Mouse (Mus musculus) macrophage (primary cell): ENCODE results near the gene Mepce. TPM values are rescaled to one million over a fixed set of nuclear protein-coding genes. Genes with fewer than 3 reads are reported as not detected.

Experiments used
- H3K27ac ChIP-seq: fragments of 350-480 bp; formaldehyde crosslinking; 2 replicates; pipeline ENCODE4 v1.9.0; 2021
- H3K36me3 ChIP-seq: fragments of 350-480 bp; formaldehyde crosslinking; 2 replicates; pipeline ENCODE4 v1.9.0; 2021; ENCODE audit errors: inconsistent target
- H3K4me3 ChIP-seq: fragments of 350-480 bp; formaldehyde crosslinking; 2 replicates; pipeline ENCODE4 v1.9.0; 2021; ENCODE audit errors: inconsistent target
- H3K79me2 ChIP-seq: fragments of 350-480 bp; formaldehyde crosslinking; 2 replicates; pipeline ENCODE4 v1.9.0; 2021; ENCODE audit errors: inconsistent target
- WGBS: methylation state at CpG from one replicate; pipeline ENCODE4 v1.1.7; 2026; ENCODE audit warnings: inconsistent platforms; ENCODE audit not compliant: missing documents; 5-methylcytosine and 5-hydroxymethylcytosine counted together
- polyA plus RNA-seq: library from polyadenylated mRNA; stranded (reverse); fragments of 250-400 nt; gene quantifications from 3 replicates; pipeline ENCODE4 v1.2.4, GENCODE M21; 2018; ENCODE audit warnings: inconsistent platforms

Gene Mepce
- polyA plus RNA-seq, 1 experiment from 2014 or later: 26.6 TPM

DNA sequence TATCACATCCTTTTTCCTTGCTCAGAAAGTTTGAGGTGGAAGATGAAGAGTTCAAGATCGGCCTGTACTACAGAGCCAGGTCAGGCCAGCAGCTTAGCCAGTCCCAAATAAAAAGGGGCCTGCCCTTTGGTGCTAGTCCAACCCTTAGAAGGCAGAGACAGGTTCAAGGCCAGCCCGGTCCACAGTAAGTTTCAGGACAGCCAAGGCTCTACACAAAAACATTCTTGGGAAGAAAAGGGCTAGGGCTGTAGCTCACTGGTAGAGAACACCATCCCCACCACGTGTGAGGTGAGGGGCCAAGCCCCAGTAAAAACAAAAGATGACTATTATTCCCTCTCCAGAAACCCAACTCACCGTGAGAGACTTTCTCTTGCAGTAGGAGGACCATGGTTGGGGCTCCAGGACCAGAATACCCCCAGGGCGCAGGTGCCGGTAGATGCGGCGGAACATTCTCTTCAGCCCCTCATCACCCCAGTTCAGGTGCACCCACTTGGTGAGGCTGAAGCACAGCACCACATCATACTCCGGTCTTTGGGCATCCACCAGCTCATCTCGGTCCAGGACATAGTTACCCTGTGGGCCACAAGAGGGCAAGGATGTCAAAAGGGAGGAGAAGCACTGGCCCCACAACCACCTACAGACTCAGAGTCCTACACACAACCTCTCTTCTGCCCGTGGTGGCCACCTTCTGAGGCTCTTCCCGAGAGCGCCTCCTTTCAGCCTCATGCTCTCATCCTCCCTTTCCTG lies 4.5 kb downstream of the Mepce start:
- no peak overlapping the region for H3K27ac ChIP-seq
- 81% methylated on average over 13 of the region's 13 CpGs for WGBS
- peaks cover 19% of the 10 kb centered on the region for H3K36me3 ChIP-seq
- peaks cover 54% of the 10 kb centered on the region for H3K79me2 ChIP-seq
- no peak overlapping the region for H3K4me3 ChIP-seq

- no peak overlapping the region for H3K4me3 ChIP-seq
- no peak overlapping the region for H3K27ac ChIP-seq
- 95% methylated on average over 7 of the region's 7 CpGs for WGBS
- peaks cover 54% of the 10 kb centered on the region for H3K79me2 ChIP-seq
- H3K36me3 ChIP-seq: peaks cover 19% of the 10 kb centered on the region
Observed at GRCm38 (mm10) chr5:137781661-137782060, 5.8 kb downstream of the Mepce start.

GRCm38 (mm10) chr5:137779053-137779933 lies 8.2 kb downstream of the Mepce start:
- under 1% methylated on average over 64 of the region's 83 CpGs for WGBS
- Histone ChIP-seq H3K36me3 (peaks cover 19% of the 10 kb centered on the region), H3K4me3 (peak overlapping the region; percentile 58), H3K79me2 (peaks cover 41% of the 10 kb centered on the region), H3K27ac (peak overlapping the region; percentile 31)

DNA sequence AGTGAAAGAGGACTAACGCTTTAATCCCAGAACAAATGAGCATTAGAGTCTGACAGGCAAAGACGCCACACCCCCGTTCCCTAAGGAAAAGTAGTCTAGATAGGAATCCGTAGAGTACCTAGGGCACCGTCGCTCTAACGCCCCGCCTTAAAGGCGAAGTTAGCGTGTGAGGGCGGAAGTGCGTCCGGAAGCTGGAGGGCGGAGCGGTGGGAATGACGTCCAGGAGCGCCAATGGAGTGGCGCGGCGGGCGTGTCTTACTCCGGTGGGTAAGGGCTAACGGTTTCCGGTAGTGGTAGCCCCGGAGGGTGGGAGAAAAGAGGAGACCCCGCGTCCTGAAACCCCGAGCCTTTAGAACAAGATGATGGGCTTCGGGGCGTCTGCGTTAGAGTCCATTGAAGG lies 8.8 kb downstream of the Mepce start, which contains the start of gene Ppp1r35:
Ppp1r35 (plus strand) TSS at position 215 of the 400 bp plus-strand sequence.
- H3K4me3 ChIP-seq: peak within 1 kb of the TSS; percentile 58
- H3K36me3 ChIP-seq: peaks cover 19% of the 10 kb centered on the region
- H3K79me2 ChIP-seq: peaks cover 35% of the 10 kb centered on the region
- H3K27ac ChIP-seq: peak within 1 kb of the TSS; percentile 31
- WGBS: under 1% methylated on average over 31 of the region's 31 CpGs

DNA sequence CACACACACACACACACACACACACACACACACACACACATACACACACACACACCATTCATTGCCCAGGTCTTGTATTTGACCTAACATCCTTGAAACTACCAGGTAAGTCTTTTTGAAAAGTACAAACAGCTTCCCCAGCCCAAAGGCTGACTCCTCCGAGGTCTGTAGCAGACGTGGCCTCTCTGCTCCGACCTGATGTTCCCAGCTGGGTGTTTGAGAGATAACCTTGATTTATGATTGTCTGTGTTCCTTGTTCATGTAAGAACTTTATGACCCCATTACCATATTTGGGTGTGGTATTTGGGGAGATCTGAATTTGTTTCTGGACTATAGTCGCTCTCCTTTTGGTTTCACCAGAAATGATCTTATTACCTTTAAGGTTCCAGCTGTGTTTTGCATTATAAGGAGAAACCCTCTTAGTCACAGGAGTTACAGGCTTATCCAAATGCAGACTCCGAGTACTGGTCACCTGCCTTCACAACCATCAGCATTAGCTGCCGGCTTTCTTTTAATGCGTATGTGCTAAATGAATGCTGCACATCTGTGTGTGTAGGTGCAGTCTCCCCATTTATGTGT lies 10.1 kb downstream of the Mepce start:
- Histone ChIP-seq H3K4me3 (no peak overlapping the region), H3K79me2 (peaks cover 22% of the 10 kb centered on the region; the same call in 1 of the 2 replicates), H3K36me3 (peaks cover 9% of the 10 kb centered on the region), H3K27ac (no peak overlapping the region)
- 86% methylated on average over 7 of the region's 7 CpGs for WGBS

GRCm38 (mm10) chr5:137776408-137776918 lies 11.0 kb downstream of the Mepce start:
- H3K27ac ChIP-seq: no peak overlapping the region
- H3K4me3 ChIP-seq: no peak overlapping the region
- no peaks in the 10 kb centered on the region for H3K36me3 ChIP-seq
- H3K79me2 ChIP-seq: peaks cover 14% of the 10 kb centered on the region; the same call in 1 of the 2 replicates
- WGBS: 22% methylated on average over 5 of the region's 5 CpGs

DNA sequence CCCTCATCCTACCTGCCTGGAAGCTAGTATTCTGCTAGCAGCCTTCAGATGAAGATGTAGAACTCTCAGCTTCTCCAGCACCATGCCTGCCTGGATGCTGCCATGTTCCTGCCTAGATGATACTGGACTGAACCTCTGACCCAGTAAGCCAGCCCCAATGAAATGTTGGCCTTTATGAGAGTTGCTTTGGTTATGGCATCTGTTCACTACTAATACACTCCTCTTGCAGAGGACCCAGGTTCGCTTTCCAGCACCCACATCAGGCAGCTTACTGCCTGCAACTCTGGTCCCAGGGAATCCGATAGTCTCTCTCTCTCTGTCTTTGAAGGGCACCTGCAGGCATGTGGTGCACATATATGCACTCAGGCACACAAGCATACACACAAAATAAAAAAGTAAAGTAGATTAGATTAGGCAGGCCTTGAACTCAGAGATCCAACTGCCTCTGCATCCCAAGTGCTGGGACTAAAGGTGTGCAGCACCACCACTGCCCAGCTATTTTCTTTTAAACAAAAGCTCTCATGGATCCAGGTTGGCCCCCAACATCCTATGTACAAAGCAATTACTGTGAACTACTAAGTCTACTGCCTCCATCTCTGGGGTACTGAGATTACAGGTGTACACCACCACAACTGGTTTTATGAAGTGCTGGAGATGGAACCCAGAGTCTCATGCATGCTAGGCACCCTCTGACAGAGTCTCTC lies 11.7 kb downstream of the Mepce start:
- peaks cover 14% of the 10 kb centered on the region; the same call in 1 of the 2 replicates for H3K79me2 ChIP-seq
- no peak overlapping the region for H3K4me3 ChIP-seq
- no peak overlapping the region for H3K27ac ChIP-seq
- no peaks in the 10 kb centered on the region for H3K36me3 ChIP-seq
- 100% methylated on average over 2 of the region's 2 CpGs for WGBS

DNA sequence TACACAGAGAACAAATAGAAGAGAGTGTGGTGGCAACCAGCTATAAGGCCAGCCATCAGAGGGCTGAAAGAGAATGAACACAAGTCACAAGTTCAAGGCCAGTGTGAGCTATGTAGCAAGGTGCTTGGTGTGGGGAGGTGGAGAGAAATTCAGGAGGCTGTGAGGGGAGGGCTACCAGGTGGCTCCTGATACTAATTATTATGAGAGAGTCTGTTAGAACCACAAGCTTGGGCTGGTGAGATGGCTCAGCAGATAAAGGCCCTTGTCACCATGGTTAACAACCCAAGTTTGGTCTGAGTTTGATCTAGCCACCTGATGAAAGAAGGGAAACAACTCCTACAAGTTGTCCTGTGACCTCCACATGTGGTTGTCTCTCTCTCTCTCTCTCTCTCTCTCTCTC lies 14.7 kb downstream of the Mepce start:
- no peak overlapping the region for H3K27ac ChIP-seq
- H3K79me2 ChIP-seq: no peaks in the 10 kb centered on the region
- H3K36me3 ChIP-seq: no peaks in the 10 kb centered on the region
- no peak overlapping the region for H3K4me3 ChIP-seq

- Histone ChIP-seq H3K79me2 (no peaks in the 10 kb centered on the region), H3K4me3 (no peak overlapping the region), H3K36me3 (no peaks in the 10 kb centered on the region), H3K27ac (no peak overlapping the region)
- 51% methylated on average over 2 of the region's 2 CpGs for WGBS
Observed at GRCm38 (mm10) chr5:137770709-137771108, 16.7 kb downstream of the Mepce start.

DNA sequence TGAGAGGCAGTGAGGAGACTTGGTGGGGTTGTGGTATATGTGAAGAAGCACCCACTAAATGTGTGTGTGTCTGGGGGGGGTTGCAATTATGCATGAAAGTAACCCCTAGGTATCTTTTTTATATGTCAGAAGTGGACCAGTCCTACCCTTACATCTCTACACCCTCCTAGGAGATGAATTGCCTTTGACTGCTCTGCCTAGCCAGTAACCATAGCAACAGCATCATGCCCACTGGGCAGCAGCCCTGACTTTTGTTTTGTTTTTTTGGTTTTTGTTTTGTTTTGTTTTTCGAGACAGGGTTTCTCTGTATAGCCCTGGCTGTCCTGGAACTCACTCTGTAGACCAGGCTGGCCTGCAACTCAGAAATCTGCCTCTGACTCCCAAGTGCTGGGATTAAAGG lies 19.0 kb downstream of the Mepce start:
- 78% methylated on average over 1 of the region's 1 CpGs for WGBS
- no peaks in the 10 kb centered on the region for H3K36me3 ChIP-seq
- no peak overlapping the region for H3K4me3 ChIP-seq
- H3K27ac ChIP-seq: no peak overlapping the region
- no peaks in the 10 kb centered on the region for H3K79me2 ChIP-seq

DNA sequence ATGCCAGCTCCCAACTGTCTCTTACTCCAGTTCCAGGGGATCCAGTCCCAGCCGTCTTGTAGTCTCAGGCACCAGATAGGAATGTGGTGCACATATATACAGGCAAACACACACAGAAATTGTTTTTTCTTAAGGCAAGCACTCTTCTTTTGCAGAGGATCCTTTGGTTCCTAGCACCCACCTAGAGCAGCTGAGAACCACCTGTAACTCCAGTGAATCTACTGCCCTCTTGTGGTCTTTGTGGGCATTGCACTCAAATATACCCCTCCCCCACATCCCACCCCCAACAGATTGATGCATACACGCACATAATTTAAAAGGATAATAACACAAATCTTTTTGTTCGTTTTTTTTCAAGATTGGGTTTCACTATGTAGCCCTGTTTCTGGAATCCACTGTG lies 21.2 kb downstream of the Mepce start:
- H3K36me3 ChIP-seq: no peaks in the 10 kb centered on the region
- no peak overlapping the region for H3K27ac ChIP-seq
- no peaks in the 10 kb centered on the region for H3K79me2 ChIP-seq
- 74% methylated on average over 3 of the region's 3 CpGs for WGBS
- no peak overlapping the region for H3K4me3 ChIP-seq

DNA sequence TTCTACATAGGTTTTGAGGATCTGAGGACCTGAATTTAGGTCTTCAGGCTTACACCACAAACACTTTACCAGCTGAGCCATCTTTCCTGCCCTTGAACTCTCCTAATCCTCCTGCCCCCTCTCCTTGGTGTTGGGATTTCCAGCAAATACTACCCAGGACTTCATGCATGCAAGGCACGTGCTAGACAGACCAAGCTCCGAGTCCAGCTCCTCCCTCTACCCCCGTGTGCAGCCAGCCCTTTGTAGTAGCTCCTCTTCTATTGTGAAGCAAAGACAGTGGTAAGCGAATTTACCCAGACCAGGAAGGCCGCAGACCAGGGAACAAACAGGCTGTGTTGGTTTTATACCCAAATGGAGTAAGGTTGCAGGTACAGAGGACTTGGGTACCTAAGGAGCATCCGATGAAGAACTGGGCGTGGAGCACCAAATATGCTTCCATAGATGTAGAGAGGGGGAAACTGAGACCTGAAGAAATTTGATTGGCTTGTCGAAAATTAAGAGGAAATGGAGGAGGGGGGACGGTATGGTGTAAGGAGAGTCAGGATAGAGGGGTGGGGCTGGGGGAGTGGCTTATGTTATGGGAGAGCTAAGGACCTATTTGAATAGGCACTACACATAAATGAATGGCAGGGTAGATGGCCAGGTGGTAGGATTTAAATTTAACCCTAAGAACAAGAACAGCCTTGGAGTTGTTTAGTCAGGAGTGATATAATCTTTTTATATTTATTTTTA lies 22.7 kb downstream of the Mepce start:
- H3K79me2 ChIP-seq: no peaks in the 10 kb centered on the region
- 87% methylated on average over 9 of the region's 9 CpGs for WGBS
- H3K36me3 ChIP-seq: no peaks in the 10 kb centered on the region
- no peak overlapping the region for H3K4me3 ChIP-seq
- H3K27ac ChIP-seq: no peak overlapping the region

DNA sequence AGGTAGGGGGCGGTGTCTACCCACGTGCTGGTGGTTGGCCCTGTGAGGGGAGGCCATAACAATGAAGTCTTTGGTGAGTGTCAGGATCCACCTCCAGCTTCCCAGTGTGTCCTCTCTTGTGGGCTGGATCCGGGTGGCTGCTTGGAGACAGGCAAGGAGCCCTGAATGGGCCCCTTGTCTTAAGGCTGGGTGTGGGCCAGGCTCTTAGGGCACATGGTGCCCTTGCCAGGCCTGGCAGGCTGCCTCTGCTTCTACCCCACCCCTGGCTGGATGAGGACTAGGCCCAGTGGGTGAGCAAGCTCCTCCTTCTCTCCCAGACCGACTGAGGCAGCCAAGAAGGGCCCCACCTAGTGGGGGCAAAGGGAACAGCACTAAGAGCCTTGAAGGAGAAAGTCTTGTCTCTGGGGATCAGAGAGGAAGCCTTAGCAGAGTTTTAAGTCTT lies 27.5 kb downstream of the Mepce start:
- Histone ChIP-seq H3K79me2 (peaks cover 32% of the 10 kb centered on the region; the same call in 1 of the 2 replicates), H3K27ac (no peak overlapping the region), H3K4me3 (no peak overlapping the region), H3K36me3 (peaks cover 21% of the 10 kb centered on the region)
- WGBS: 64% methylated on average over 4 of the region's 4 CpGs
